Mouse (Mus musculus) pancreas, adult 10 weeks (tissue): ENCODE data around the gene Itgal. TPM values are rescaled to one million over a fixed set of nuclear protein-coding genes. Genes with fewer than 3 reads are reported as not detected.

Experiments used
- polyA plus RNA-seq: library from polyadenylated mRNA; stranded (reverse); fragments of 350-450 nt; fragmentation: Illumina TruSeq; extraction: RNeasy Lipid Tissue Mini Kit (QIAGEN cat#74804); gene quantifications from one replicate; pipeline ENCODE4 v1.2.3, GENCODE M21; 2015; ENCODE audit warnings: low read depth, low replicate concordance; ENCODE audit not compliant: insufficient read depth

The Itgal gene
- 0.55 TPM for polyA plus RNA-seq

DNA sequence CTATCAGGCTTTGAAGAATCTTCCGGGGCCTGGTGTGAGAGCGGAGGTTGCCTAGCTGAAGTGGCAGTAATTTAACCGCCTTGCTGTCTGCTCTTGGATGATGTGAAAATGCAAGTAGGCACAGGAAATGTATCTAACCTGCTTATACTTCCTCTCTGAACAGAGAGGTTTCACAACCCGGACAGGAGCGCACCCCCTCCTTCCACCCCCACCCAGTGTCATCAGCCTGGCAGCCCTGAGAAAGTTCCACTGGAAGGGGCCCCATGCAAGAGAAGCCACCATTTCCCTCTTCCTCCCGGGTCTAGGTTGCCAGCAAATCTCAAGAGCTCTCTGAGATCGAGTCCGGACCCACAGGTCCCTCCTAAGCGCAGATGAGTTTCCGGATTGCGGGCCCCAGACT is at the start of gene Itgal:
Itgal (plus strand) TSS at position 163 of the 400 bp plus-strand sequence.

DNA sequence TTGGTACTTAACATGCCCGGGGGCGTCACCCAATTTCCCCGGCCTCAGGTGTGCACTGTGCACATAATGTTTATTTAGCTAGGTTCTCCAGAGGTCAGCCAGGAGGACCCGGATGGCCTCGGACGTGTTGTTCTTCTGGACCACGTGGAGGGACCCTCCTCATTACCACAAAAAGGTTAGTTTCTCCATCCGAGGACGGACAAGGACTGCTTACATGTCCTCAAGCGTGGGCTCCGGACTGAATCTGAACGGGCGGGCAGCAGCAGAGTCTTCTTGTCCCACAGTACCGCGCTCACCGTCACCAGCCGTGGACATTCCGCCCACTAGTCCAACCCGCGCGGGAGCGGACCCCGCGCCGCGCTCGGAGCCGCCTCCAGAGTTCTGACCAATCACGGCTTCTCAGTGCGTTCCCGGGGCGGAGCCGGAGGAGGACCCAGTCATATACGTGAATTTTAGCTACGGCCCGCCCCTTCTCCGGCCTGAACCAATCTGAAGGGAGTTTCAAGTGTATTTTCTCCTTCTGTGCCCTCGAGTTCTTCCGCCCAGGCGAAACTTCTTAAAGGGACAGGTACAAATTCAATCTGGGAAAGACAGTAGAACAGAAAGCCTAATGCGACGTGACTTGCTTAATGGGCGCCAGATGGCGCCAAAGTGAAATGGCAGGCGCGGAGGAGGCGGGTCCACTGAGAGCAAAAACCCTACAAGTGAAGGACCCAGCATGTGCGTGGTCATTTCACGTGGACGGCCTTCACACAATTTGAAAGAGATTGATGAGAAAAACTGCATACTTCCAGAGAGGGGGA is 35.5 kb upstream of the Itgal start, which contains the start of gene Dctpp1:
Dctpp1 (minus strand) TSS at position 401 of the 803 bp plus-strand sequence.

DNA sequence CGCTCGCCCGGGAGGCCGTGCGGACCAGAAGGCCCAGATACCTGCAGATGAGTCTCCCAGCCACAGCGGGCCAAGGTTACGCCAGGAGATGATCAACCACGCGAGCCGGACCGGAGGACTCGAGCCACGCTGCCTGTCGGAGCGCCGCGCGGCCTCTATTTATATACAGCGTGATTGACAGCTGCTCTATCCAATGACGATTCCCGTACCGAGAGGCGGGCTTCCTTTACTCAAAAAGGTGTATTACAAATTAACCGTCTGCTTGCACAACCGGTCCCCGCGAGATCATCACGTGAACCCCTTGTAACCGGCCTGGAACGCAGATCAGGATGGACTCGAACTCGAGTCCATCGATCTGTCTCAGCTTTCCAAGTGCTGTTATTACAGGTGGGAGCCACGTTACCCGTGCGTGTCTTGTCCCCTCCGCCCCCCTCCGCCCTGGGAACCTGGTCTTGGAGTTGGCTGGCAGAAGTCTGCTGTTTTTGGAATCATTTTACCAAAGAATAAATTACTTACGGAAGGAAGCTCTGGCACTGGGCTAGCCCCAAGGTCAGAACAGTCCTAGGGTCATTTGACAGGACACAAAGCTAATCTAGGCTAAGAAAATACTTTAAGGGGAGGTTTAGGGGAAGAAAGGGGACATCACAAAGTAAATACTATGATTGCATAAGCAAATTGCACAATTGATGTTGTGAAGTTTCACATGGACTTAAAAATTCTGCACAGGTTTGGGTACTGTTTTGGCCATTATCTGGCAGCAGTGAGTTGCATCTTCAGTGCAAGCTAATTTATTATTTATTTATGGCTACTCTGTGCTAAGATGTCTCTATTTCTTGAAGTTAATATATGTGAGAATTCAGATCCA is 21.9 kb upstream of the Itgal start, which contains the start of gene Sephs2:
Sephs2 (minus strand) TSS at position 131 of the 865 bp plus-strand sequence.

DNA sequence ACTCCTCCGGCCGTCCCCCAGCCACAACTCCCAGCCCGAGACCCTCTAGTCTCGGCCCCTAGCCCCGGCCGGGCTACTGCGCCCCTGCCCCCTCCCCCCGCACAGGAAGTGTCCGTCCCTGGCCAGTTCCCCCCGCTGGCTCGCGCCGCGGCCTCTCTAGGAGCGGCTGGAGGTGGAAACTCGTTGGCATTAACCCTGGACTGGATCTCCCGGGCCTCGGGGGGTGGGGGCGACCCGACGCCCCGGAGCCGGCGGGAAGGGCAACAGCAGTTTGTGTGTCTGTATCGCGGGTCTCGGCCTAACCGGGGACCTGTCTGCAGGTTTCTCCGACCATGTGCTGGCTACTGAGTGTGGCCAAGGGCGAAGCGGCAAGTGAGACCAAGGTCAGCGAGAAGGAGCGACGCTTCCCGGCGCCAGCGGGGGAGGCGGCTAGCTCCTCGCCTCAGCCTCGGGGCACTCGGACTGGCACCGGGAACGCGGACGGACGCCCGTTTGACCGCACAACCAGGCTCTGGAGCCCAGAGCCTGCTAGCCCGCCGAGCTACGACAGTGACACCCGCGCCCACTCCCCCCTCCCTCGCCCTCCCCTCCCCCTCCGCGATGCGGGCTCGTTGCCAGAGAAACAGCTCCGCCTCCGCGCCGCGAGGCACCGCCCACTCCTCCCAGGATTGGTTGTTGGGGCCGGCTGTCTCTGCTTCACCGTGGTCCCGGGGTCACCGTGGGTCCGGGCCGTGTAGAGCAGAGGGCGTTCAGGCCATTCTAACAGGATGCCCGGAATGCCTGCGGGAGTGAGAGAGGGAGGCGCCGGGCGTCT is 49.7 kb downstream of the Itgal start, which contains the start of gene Zfp768:
Zfp768 (minus strand) TSS at position 78 of the 814 bp plus-strand sequence.

DNA sequence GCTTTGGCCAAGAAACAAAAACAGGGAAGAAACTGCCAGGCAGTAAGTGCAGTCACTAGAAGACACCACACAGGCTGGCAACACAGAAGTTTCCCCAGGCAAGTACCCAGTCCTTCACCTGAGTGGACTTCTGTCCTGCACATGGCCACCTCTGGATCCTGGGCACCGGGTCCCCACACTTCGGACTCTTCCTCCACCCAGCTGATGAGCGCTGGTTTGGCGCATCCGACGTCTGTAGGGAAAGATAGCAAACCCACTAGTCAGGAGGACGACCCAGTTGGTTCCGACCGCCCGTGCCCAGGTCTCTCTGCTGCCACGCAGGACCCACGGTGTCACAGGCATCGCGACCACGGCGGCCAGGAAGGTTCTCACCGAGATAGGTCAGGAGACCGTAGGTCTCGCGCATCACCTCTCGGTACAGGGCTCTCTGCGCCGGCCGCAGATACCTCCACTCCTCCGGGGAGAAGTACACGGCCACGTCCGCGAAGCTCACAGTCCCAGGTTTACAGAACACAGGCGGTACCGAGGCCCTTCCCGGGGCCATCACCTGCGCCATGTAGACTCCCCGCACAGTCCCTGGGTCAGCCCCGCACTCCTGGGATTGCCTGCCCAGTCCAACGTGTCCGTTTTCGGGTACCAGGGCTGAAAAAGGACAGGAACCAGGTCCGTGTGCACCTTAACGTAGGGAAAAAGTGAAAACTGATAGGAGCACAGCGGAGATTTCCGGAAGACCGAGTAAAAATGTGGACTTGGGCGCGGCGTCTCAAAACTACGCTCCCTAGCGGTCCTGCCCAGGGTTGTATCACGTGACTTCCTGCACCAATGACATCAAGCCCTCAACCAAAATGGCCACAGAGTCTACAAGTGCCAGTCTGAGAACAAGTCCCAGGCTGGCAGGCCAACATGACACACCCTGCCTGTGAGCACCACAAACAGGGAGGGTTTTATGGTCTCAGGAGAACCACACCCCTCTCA is 79.5 kb downstream of the Itgal start, which contains the start of gene Zfp747:
Zfp747 (minus strand) TSS at position 780 of the 975 bp plus-strand sequence.

Other genes starting within 250 kb of the Itgal start
- gene Zg16, start 208.9 kb upstream of the Itgal start, polyA plus RNA-seq = 25,813 TPM
- 2.4 TPM for gene AI467606, start 204.9 kb upstream of the Itgal start, polyA plus RNA-seq
- gene Qprt, start 174.0 kb upstream of the Itgal start, polyA plus RNA-seq = 0.54 TPM
- 0.24 TPM for gene Spn, start 158.4 kb upstream of the Itgal start, polyA plus RNA-seq
- gene Cd2bp2, start 100.2 kb upstream of the Itgal start, polyA plus RNA-seq = 10.8 TPM
- gene Tbc1d10b, start 87.8 kb upstream of the Itgal start, polyA plus RNA-seq = 7.0 TPM
- gene Mylpf, start 87.4 kb upstream of the Itgal start, polyA plus RNA-seq = 1.5 TPM
- gene Zfp553, start 63.2 kb upstream of the Itgal start, polyA plus RNA-seq = 2.2 TPM
- gene Sept1, start 63.1 kb upstream of the Itgal start, polyA plus RNA-seq = 2.8 TPM
- gene Zfp771, start 52.0 kb upstream of the Itgal start, polyA plus RNA-seq = 8.5 TPM
- 12.0 TPM for gene Dctpp1, start 35.6 kb upstream of the Itgal start, polyA plus RNA-seq
- gene Sephs2, start 22.2 kb upstream of the Itgal start, polyA plus RNA-seq = 21.0 TPM
- 4.1 TPM for gene Zfp768, start 49.3 kb downstream of the Itgal start, polyA plus RNA-seq
- 1.6 TPM for gene Zfp747, start 79.8 kb downstream of the Itgal start, polyA plus RNA-seq
- 0.54 TPM for gene 9130019O22Rik, start 90.9 kb downstream of the Itgal start, polyA plus RNA-seq
- gene E430018J23Rik, start 97.4 kb downstream of the Itgal start, polyA plus RNA-seq = 1.1 TPM
- 3.5 TPM for gene Zfp764, start 110.6 kb downstream of the Itgal start, polyA plus RNA-seq
- gene Zfp688, start 125.8 kb downstream of the Itgal start, polyA plus RNA-seq = 6.0 TPM
- gene Zfp689, start 152.9 kb downstream of the Itgal start, polyA plus RNA-seq = 1.1 TPM
- gene Prr14, start 163.4 kb downstream of the Itgal start, polyA plus RNA-seq = 21.0 TPM
- gene Fbrs, start 182.9 kb downstream of the Itgal start, polyA plus RNA-seq = 18.9 TPM
- gene Srcap, start 215.7 kb downstream of the Itgal start, polyA plus RNA-seq = 4.0 TPM
- 13.7 TPM for gene Gm42715, start 223.3 kb downstream of the Itgal start, polyA plus RNA-seq